Mouse (Mus musculus) lung, postnatal 4 days (tissue): Measurements from ENCODE around the gene Insl3.
A peak's percentile ranks its signal among the peaks of the same experiment; 100 is the strongest.
"Not testable (repeated sequence)": the region's sequence is repeated elsewhere in the genome, so short reads cannot be mapped to it uniquely, and the experiment has no call there.

Experiments
- DNase-seq, 2 experiments: peaks; one replicate each; pipeline ENCODE4 v3.0.0; 2021

Gene Insl3

GRCm38 (mm10) chr8:71709800-71710446 lies 20.9 kb downstream of the Insl3 start:
- peak; percentile 74 to 87 for DNase-seq

GRCm38 (mm10) chr8:71711574-71711973 lies 22.6 kb downstream of the Insl3 start:
- no peak for DNase-seq

- DNase-seq: no peak
Observed at GRCm38 (mm10) chr8:71715531-71715930, 26.5 kb downstream of the Insl3 start.

- no peak for DNase-seq
Observed at GRCm38 (mm10) chr8:71716561-71717053, 27.6 kb downstream of the Insl3 start.

- peak in 1 of 2 experiments; percentile 23 for DNase-seq
Observed at GRCm38 (mm10) chr8:71717096-71717495, 28.1 kb downstream of the Insl3 start.

- no peak for DNase-seq
Observed at GRCm38 (mm10) chr8:71718252-71718651, 29.2 kb downstream of the Insl3 start.

- no peak for DNase-seq
Observed at GRCm38 (mm10) chr8:71719218-71719617, 30.2 kb downstream of the Insl3 start.

- no peak for DNase-seq
Observed at GRCm38 (mm10) chr8:71719928-71720457, 31.0 kb downstream of the Insl3 start.

GRCm38 (mm10) chr8:71723047-71723551 lies 34.1 kb downstream of the Insl3 start:
- peak; percentile 50 to 57 for DNase-seq

GRCm38 (mm10) chr8:71724389-71724788 lies 35.4 kb downstream of the Insl3 start:
- no peak for DNase-seq

GRCm38 (mm10) chr8:71725122-71725924 lies 36.3 kb downstream of the Insl3 start, which contains the start of gene Fcho1:
Gene Fcho1, minus strand, starts transcription at chr8:71725716.
- peak; percentile 84 for DNase-seq

GRCm38 (mm10) chr8:71728240-71728785 lies 39.3 kb downstream of the Insl3 start:
- no peak for DNase-seq

GRCm38 (mm10) chr8:71728826-71729620 lies 40.0 kb downstream of the Insl3 start:
- no peak for DNase-seq

GRCm38 (mm10) chr8:71731652-71732230 lies 42.7 kb downstream of the Insl3 start:
- DNase-seq: peak; percentile 53 to 63

- not testable (repeated sequence) for DNase-seq
Observed at GRCm38 (mm10) chr8:71738316-71738715, 49.3 kb downstream of the Insl3 start.
